Mouse (Mus musculus): ENCODE measurements around the gene 1700001F09Rik. TPM values are rescaled to one million over a fixed set of nuclear protein-coding genes. Genes with fewer than 3 reads are reported as not detected.

Gene 1700001F09Rik
- polyA plus RNA-seq (2012; rRNA removed; ENCODE audit: low replicate concordance): not detected in 2 replicates

DNA sequence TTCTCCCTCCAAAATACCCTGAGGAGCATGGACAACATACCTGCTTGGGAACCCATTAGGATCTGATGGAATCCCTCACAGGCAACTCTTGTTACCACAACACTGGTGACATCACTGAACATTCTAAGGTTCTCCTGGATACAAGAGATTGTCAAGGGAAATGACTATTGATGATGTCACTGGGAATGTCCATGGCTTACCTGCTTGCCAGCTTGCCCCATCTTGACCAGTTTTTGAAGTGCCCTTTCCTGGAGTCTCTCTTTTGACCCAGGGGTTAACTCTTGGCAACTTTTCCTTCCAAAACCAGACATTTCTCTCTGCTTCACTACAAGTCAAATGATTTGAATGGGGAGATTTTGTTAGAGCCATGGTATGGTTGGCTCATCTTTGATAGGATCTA, at the start of gene 1700001F09Rik:
TSS of gene 1700001F09Rik (minus strand) at position 101 of the 400 bp plus-strand sequence.

DNA sequence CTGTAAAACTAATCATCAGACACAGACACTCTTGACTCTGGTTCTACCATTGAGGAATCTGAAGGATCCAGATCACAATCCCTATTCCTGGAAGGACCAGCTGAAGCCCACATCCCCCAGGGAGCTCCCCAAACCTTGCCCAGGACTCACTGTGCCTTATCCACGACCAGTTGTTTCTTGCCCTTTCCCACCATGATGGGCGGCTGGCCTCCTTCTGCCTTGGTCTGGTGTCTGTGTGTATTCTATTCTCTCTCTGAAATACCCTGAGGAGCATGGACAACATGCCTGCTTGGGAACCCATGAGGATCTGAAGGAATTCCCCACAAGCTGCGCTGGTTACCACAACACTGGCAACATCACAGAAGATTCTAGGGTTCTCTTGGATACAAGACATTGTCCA, 54.1 kb downstream of the 1700001F09Rik start, which contains the start of gene Gm8127:
TSS of gene Gm8127 (minus strand) at position 330 of the 400 bp plus-strand sequence.

Other genes starting within 250 kb of the 1700001F09Rik start
- gene Gm8104, start 247.2 kb downstream of the 1700001F09Rik start, polyA plus RNA-seq (2012; rRNA removed; ENCODE audit: low replicate concordance): not detected in 2 replicates
- not detected in 2 replicates for gene Gm7233, start 167.9 kb downstream of the 1700001F09Rik start, polyA plus RNA-seq (2012; rRNA removed; ENCODE audit: low replicate concordance)
- gene Gm8122, start 112.5 kb downstream of the 1700001F09Rik start, polyA plus RNA-seq (2012; rRNA removed; ENCODE audit: low replicate concordance): not detected in 2 replicates
- gene Gm8126, start 89.2 kb downstream of the 1700001F09Rik start, polyA plus RNA-seq (2012; rRNA removed; ENCODE audit: low replicate concordance): not detected in 2 replicates
- not detected in 2 replicates for gene Gm9732, start 72.8 kb downstream of the 1700001F09Rik start, polyA plus RNA-seq (2012; rRNA removed; ENCODE audit: low replicate concordance)
- not detected in 2 replicates for gene Gm8127, start 54.0 kb downstream of the 1700001F09Rik start, polyA plus RNA-seq (2012; rRNA removed; ENCODE audit: low replicate concordance)
- gene Gm8138, start 68.5 kb upstream of the 1700001F09Rik start, polyA plus RNA-seq (2012; rRNA removed; ENCODE audit: low replicate concordance): not detected in 2 replicates
- not detected in 2 replicates for gene Gm5799, start 195.8 kb upstream of the 1700001F09Rik start, polyA plus RNA-seq (2012; rRNA removed; ENCODE audit: low replicate concordance)
- not detected in 2 replicates for gene Gm17654, start 231.3 kb upstream of the 1700001F09Rik start, polyA plus RNA-seq (2012; rRNA removed; ENCODE audit: low replicate concordance)

All from duodenum, adult 2 months (tissue).